Mouse (Mus musculus): ENCODE data around the gene Tmx4. TPM values are rescaled to one million over a fixed set of nuclear protein-coding genes. Genes with fewer than 3 reads are reported as not detected.
"Not testable (repeated sequence)": the region's sequence is repeated elsewhere in the genome, so short reads cannot be mapped to it uniquely, and the experiment has no call there.

Tmx4 gene
- polyA plus RNA-seq, 1 experiment from 2014 or later = 24.3 TPM

DNA sequence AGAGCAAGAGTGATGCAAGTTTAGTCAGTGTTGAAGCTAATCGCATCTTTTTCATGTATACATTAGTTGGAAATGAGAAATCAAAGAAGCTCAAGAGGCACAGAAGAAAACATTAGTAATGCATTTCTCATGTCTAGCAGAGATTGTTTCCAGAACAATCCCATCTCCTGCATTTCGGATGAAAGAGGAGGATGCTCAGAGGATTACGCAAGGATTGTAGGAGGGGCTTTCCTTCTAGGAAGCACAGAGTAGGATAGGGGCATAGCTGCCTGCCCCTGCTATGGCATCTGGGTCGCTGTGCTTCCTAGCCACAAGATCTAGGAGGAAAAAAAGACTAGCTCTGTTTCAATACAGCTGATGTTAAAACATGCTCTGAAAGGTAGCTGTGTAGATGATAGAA is 1.2 kb upstream of the Tmx4 start:
- H3K27me3 ChIP-seq (ENCODE audit: low read depth, poor library complexity, severe bottlenecking) = no peaks in the 10 kb centered on the region
- peaks cover 23% of the 10 kb centered on the region for H3K4me1 ChIP-seq
- 62% methylated on average over 4 of the region's 4 CpGs for WGBS
- peak overlapping the region; percentile 98; the same call in 1 of the 2 replicates for H3K27ac ChIP-seq
- DNase-seq (ENCODE audit: low spot score) = no peak
- H3K4me3 ChIP-seq = no peak overlapping the region
- H3K36me3 ChIP-seq = no peaks in the 10 kb centered on the region
- no peaks in the 10 kb centered on the region for H3K9me3 ChIP-seq (replicated peaks)

- no peaks in the 10 kb centered on the region for H3K36me3 ChIP-seq
- H3K9me3 ChIP-seq (replicated peaks) = no peaks in the 10 kb centered on the region
- peak overlapping the region; percentile 82 for H3K4me3 ChIP-seq
- H3K4me1 ChIP-seq = peaks cover 23% of the 10 kb centered on the region
- no peak for DNase-seq (ENCODE audit: low spot score)
- H3K27me3 ChIP-seq (ENCODE audit: low read depth, poor library complexity, severe bottlenecking) = no peaks in the 10 kb centered on the region
- peak overlapping the region; percentile 98 for H3K27ac ChIP-seq
- 39% methylated on average over 6 of the region's 6 CpGs for WGBS
These were observed 462 bp upstream of the Tmx4 start for GRCm38 (mm10) chr2:134644301-134644912.

DNA sequence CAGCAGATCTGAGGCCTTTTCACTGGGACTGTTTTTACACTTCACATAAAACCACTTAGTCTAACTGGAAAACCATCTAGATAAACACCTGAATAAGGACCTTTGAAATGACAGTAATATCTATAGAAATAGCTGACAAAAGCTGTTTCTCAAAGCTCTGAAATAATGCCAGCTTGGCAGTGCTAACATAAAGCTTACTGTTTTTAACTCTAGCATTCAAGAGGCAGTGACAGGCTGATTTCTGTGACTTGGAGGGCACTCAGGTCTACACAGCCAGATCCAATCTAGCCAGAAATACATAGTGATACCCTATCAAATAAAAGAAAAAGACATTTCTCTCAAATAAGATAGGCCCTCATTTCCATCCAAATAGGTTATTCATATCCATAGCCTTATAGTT is 1.6 kb downstream of the Tmx4 start:
- Histone ChIP-seq H3K4me3 (no peak overlapping the region; the same call in 1 of the 2 replicates), H3K4me1 (peaks cover 23% of the 10 kb centered on the region), H3K27ac (no peak overlapping the region), H3K36me3 (0 out of 2 replicates have a peak, but pooled peaks cover 7% of the 10 kb centered on the region), H3K9me3 (replicated peaks) (no peaks in the 10 kb centered on the region), H3K27me3 (ENCODE audit: low read depth, poor library complexity, severe bottlenecking) (no peaks in the 10 kb centered on the region)
- no peak for DNase-seq (ENCODE audit: low spot score)

GRCm38 (mm10) chr2:134641372-134641771 is 2.6 kb downstream of the Tmx4 start:
- Histone ChIP-seq H3K9me3 (replicated peaks) (no peaks in the 10 kb centered on the region), H3K4me1 (peaks cover 23% of the 10 kb centered on the region), H3K27ac (no peak overlapping the region), H3K36me3 (0 out of 2 replicates have a peak, but pooled peaks cover 7% of the 10 kb centered on the region), H3K4me3 (no peak overlapping the region), H3K27me3 (ENCODE audit: low read depth, poor library complexity, severe bottlenecking) (no peaks in the 10 kb centered on the region)
- no peak for DNase-seq (ENCODE audit: low spot score)
- 89% methylated on average over 5 of the region's 5 CpGs for WGBS

- WGBS = 88% methylated on average over 1 of the region's 1 CpGs
These were observed 3.5 kb downstream of the Tmx4 start for GRCm38 (mm10) chr2:134640398-134640797.

DNA sequence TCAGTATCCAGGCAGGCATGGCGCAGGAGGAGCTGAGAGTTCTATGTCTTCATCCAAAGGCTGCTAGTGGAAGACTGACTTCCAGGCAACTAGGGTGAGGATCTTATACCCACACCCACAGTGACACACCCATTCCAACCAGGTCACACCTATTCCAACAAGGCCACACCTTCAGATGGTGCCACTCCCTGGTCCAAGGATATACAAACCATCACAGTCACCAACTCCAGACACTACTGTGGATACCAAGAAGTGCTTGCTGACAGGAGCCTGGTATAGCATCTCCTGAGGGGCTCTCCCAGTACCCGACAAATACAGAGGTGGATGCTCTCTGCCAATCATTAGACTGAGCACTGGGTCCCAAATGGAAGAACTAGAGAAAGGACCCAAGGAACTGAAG is 15.4 kb downstream of the Tmx4 start:
- H3K4me3 ChIP-seq; H3K36me3 ChIP-seq; H3K4me1 ChIP-seq; H3K27ac ChIP-seq; DNase-seq (ENCODE audit: low spot score); H3K9me3 ChIP-seq (replicated peaks); H3K27me3 ChIP-seq (ENCODE audit: low read depth, poor library complexity, severe bottlenecking): not testable (repeated sequence)
- WGBS = 100% methylated on average over 2 of the region's 2 CpGs

More at GRCm38 (mm10) chr2:134640398-134640797, 3.5 kb downstream of the Tmx4 start:
- no peaks in the 10 kb centered on the region for H3K27me3 ChIP-seq (ENCODE audit: low read depth, poor library complexity, severe bottlenecking)
- peaks cover 20% of the 10 kb centered on the region for H3K4me1 ChIP-seq
- DNase-seq (ENCODE audit: low spot score) = no peak
- 0 out of 2 replicates have a peak, but pooled peaks cover 7% of the 10 kb centered on the region for H3K36me3 ChIP-seq
- no peak overlapping the region for H3K4me3 ChIP-seq
- H3K27ac ChIP-seq = no peak overlapping the region
- no peaks in the 10 kb centered on the region for H3K9me3 ChIP-seq (replicated peaks)

DNA sequence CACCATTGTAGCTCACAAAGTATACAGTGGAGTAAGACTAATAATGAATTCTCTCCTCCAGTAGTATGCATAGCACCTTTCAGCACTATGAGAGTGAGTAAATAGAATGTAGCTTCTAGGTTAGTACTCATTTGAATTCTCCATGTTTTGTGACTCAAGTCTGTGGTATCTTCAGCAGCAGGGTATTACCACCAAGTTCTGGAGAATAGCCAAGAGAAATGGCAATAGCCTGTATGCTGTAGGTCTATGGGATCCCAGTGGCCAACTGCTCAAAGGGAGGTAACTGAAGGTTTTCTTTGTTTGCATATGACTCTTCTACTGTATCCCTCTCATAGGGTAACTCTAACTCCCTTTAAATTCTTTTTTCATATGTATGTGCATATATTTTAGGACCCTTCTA is 39.0 kb downstream of the Tmx4 start:
- Histone ChIP-seq H3K27ac (no peak overlapping the region), H3K9me3 (replicated peaks) (no peaks in the 10 kb centered on the region), H3K36me3 (no peaks in the 10 kb centered on the region; the same call in 1 of the 2 replicates), H3K27me3 (ENCODE audit: low read depth, poor library complexity, severe bottlenecking) (no peaks in the 10 kb centered on the region), H3K4me3 (no peak overlapping the region), H3K4me1 (no peaks in the 10 kb centered on the region)
- DNase-seq (ENCODE audit: low spot score) = no peak

- no peak for DNase-seq (ENCODE audit: low spot score)
- no peaks in the 10 kb centered on the region for H3K36me3 ChIP-seq
- no peak overlapping the region for H3K27ac ChIP-seq
- no peak overlapping the region for H3K4me3 ChIP-seq
- no peaks in the 10 kb centered on the region for H3K4me1 ChIP-seq
- H3K9me3 ChIP-seq (replicated peaks) = no peaks in the 10 kb centered on the region
- no peaks in the 10 kb centered on the region for H3K27me3 ChIP-seq (ENCODE audit: low read depth, poor library complexity, severe bottlenecking)
- WGBS = 96% methylated on average over 6 of the region's 6 CpGs
These were observed 52.8 kb downstream of the Tmx4 start for GRCm38 (mm10) chr2:134591081-134591694.

DNA sequence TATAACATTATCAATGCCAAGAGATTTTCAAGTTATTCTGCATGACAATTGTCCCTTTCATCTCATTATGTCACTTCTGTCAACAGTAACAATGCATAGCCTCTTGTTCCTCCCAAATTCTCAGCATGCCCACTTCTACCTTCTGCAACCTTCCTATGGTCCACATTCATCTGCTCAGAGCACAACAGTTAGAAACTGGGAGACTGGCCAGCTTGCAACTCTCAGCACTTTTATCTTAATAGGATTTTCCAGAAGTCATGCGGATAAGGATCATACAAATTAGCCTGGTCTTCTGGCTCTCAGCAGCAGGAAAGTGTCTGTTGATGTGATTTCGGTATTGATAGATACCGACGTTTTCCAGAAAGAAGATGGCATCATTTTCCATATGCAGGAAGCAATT is 58.7 kb downstream of the Tmx4 start:
- no peaks in the 10 kb centered on the region for H3K36me3 ChIP-seq
- no peak overlapping the region for H3K4me3 ChIP-seq
- no peaks in the 10 kb centered on the region for H3K4me1 ChIP-seq
- WGBS = 84% methylated on average over 4 of the region's 4 CpGs
- H3K27me3 ChIP-seq (ENCODE audit: low read depth, poor library complexity, severe bottlenecking) = no peaks in the 10 kb centered on the region
- H3K27ac ChIP-seq = no peak overlapping the region
- DNase-seq (ENCODE audit: low spot score) = no peak
- H3K9me3 ChIP-seq (replicated peaks) = no peaks in the 10 kb centered on the region

DNA sequence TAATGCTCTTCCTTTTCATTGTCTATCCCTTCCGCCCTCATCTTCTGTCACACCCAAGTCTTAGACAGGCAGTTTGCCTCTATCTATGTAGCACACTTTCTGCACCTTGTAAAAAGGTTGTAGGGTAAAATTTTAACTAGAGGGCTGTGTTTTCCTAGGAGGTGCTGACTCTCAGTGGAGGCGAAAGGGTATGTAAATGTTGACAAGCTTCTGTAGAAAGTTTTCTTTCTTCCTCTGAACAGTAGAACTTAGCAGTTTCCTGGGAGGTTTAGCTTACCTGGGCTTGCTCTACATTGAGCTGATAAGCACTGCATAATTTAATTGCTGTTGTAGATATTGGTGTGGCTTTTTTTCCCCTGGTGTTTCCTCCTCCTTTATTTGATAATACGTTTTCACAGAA is 84.5 kb downstream of the Tmx4 start:
- H3K9me3 ChIP-seq (replicated peaks) = no peaks in the 10 kb centered on the region; the same call in 1 of the 2 replicates
- WGBS = 93% methylated on average over 3 of the region's 3 CpGs
- DNase-seq (ENCODE audit: low spot score) = no peak

GRCm38 (mm10) chr2:134554221-134554727 is 89.7 kb downstream of the Tmx4 start, which contains the start of gene Hao1:
Gene Hao1, minus strand, starts transcription at chr2:134554368.
- H3K9me3 ChIP-seq (replicated peaks) = no peaks in the 10 kb centered on the region

More for the DNA sequence above, 84.5 kb downstream of the Tmx4 start:
- H3K4me3 ChIP-seq = no peak overlapping the region
- H3K27ac ChIP-seq = no peak overlapping the region
- no peaks in the 10 kb centered on the region for H3K36me3 ChIP-seq
- H3K27me3 ChIP-seq (ENCODE audit: low read depth, poor library complexity, severe bottlenecking) = no peaks in the 10 kb centered on the region
- no peaks in the 10 kb centered on the region for H3K4me1 ChIP-seq

DNA sequence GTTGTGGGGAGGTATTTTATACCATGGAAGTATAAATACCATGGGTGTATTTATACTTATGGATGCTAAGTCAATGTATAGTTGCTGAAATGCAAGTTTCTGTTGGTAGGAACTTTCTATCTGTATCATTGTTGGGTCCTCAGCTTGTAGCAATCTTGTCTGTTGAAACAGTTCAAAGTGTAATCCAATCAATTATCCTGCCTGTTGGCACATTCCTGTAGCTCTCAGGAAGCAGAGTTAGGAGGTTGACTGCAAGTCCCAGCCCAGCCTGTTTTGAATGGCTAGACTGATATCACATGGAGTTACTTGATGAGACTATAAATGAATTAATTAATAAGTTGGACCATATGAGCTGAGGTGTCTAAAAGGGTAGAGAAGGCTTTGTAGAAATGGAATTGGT is 91.6 kb downstream of the Tmx4 start:
- no peaks in the 10 kb centered on the region for H3K4me1 ChIP-seq
- H3K9me3 ChIP-seq (replicated peaks) = no peaks in the 10 kb centered on the region
- no peak overlapping the region for H3K27ac ChIP-seq
- DNase-seq (ENCODE audit: low spot score) = no peak
- no peak overlapping the region for H3K4me3 ChIP-seq
- H3K36me3 ChIP-seq = no peaks in the 10 kb centered on the region
- H3K27me3 ChIP-seq (ENCODE audit: low read depth, poor library complexity, severe bottlenecking) = no peaks in the 10 kb centered on the region

More at GRCm38 (mm10) chr2:134554221-134554727, 89.7 kb downstream of the Tmx4 start, which contains the start of gene Hao1:
- Histone ChIP-seq H3K36me3 (no peaks in the 10 kb centered on the region), H3K4me1 (no peaks in the 10 kb centered on the region), H3K27ac (no peak within 1 kb of the TSS), H3K27me3 (ENCODE audit: low read depth, poor library complexity, severe bottlenecking) (no peaks in the 10 kb centered on the region), H3K4me3 (no peak within 1 kb of the TSS)
- WGBS = 92% methylated on average over 8 of the region's 8 CpGs
- DNase-seq (ENCODE audit: low spot score) = no peak

DNA sequence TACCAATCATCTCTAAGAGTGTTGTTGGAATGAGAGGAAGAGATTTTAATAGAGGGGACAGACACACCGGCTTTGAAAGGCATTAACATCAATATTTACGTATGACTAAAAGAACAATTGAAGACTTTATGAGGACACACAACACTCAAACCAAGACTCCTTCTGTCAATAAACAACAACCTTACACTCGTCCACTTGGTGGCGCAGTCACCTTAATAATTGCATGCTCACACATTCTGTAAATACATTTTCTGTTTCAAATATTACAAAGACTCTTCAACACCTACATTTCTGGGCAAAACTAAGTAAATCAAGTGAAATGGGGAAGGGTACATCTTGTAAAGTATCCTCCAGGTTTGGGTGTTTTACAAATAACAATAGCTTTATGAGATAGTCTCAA is 94.2 kb downstream of the Tmx4 start:
- no peak overlapping the region for H3K4me3 ChIP-seq
- WGBS = 29% methylated on average over 4 of the region's 4 CpGs
- H3K9me3 ChIP-seq (replicated peaks) = no peaks in the 10 kb centered on the region
- DNase-seq (ENCODE audit: low spot score) = peak; percentile 51
- no peaks in the 10 kb centered on the region for H3K27me3 ChIP-seq (ENCODE audit: low read depth, poor library complexity, severe bottlenecking)
- no peak overlapping the region for H3K27ac ChIP-seq
- no peaks in the 10 kb centered on the region for H3K4me1 ChIP-seq
- no peaks in the 10 kb centered on the region for H3K36me3 ChIP-seq
